Mouse (Mus musculus) bone marrow, adult 2 months (tissue): ENCODE results near the gene Arap1.

Source experiments
- CTCF ChIP-seq: fragments of 200-500 bp; IDR thresholded peaks from 2 replicates; pipeline ENCODE4 v1.5.1; 2011; ENCODE audit warnings: low read length, control low read depth; ENCODE audit not compliant: control insufficient read depth, insufficient read depth
- POLR2A ChIP-seq: fragments of 200-500 bp; IDR thresholded peaks from 2 replicates; pipeline ENCODE4 v1.6.1; 2011; ENCODE audit warnings: low read depth, mild to moderate bottlenecking, control low read depth, low read length, borderline replicate concordance; ENCODE audit not compliant: control insufficient read depth

GRCm38 (mm10) chr7:101435038-101435437 is 87.2 kb downstream of the Arap1 start:
- TF ChIP-seq CTCF = no peak
- TF ChIP-seq POLR2A = no peak
